Mouse (Mus musculus) midbrain, embryonic 16.5 days (tissue): ENCODE measurements around the gene Ccdc51. TPM values are rescaled to one million over a fixed set of nuclear protein-coding genes. Genes with fewer than 3 reads are reported as not detected.

Source experiments
- ATAC-seq: fragments of 200-750 bp; cut with Nextera tagmentation; 2 replicates; pipeline ENCODE4 v1.8.0; 2017; ENCODE audit warnings: moderate TSS enrichment
- H3K27ac ChIP-seq: fragments of 300-500 bp; sonication (generic); 2 replicates; pipeline ENCODE4 v1.5.1; 2014; ENCODE audit warnings: mild to moderate bottlenecking, low read length, mixed read lengths
- H3K27me3 ChIP-seq: fragments of 300-500 bp; sonication (generic); 2 replicates; pipeline ENCODE4 v1.6.1; 2014; ENCODE audit warnings: low read depth, low read length, mixed read lengths; ENCODE audit not compliant: control insufficient read depth, insufficient read depth
- H3K36me3 ChIP-seq: fragments of 300-500 bp; sonication (generic); 2 replicates; pipeline ENCODE4 v1.6.1; 2014; ENCODE audit warnings: mild to moderate bottlenecking, low read length, moderate library complexity, mixed read lengths; ENCODE audit not compliant: control insufficient read depth, insufficient read depth
- H3K4me1 ChIP-seq: fragments of 300-500 bp; sonication (generic); 2 replicates; pipeline ENCODE4 v1.6.1; 2014; ENCODE audit warnings: mild to moderate bottlenecking, low read length, mixed read lengths; ENCODE audit not compliant: control insufficient read depth, insufficient read depth
- H3K4me2 ChIP-seq: fragments of 300-500 bp; sonication (generic); 2 replicates; pipeline ENCODE4 v1.6.1; 2014; ENCODE audit warnings: mild to moderate bottlenecking, low read length, mixed read lengths
- H3K4me3 ChIP-seq: fragments of 300-500 bp; sonication (generic); 2 replicates; pipeline ENCODE4 v1.5.1; 2014; ENCODE audit warnings: low read depth, mild to moderate bottlenecking, low read length, moderate library complexity, mixed read lengths
- H3K9ac ChIP-seq: fragments of 300-500 bp; sonication (generic); 2 replicates; pipeline ENCODE4 v1.6.1; 2014; ENCODE audit warnings: low read depth, low read length, mixed read lengths
- H3K9me3 ChIP-seq: fragments of 300-500 bp; sonication (generic); replicated peaks from 2 replicates; pipeline ENCODE4 v1.6.1; 2014; ENCODE audit warnings: mild to moderate bottlenecking, low read length, mixed read lengths; ENCODE audit not compliant: control insufficient read depth, poor library complexity, severe bottlenecking
- WGBS: fragments of 180-500 bp; shearing (Covaris S2); extraction: QIAGEN DNeasy Blood & Tissue Kit; methylation state at CpG from one replicate; pipeline ENCODE4 v1.1.7; 2014; 5-methylcytosine and 5-hydroxymethylcytosine counted together
- polyA plus RNA-seq: library from polyadenylated mRNA; unstranded; fragments of >200 nt; fragmentation: Nextera tagmentation; extraction: Ambion mirVana; gene quantifications from 2 replicates; pipeline ENCODE4 v1.2.1, GENCODE M21; 2015

The Ccdc51 gene
- polyA plus RNA-seq, 1 experiment from 2014 or later: 12.5 TPM

DNA sequence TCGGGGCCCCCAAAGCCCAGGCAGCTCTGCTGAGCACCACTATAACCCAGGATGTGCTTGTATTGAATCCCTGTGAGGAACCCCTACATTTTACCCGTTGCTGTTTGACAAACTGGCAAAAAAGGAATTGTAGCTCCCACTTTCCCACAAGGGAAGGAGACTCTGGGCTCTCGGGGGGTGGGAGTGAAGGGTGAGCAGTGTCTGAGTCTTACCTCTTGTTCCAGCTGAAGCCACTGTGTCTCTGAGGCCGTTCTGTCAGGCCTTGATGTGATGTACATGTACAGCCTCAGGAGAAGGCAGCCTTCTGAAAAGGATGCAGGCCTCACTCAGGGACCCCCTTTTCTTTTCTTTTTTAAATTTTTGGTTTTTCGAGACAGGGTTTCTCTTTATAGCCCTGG lies 21.4 kb upstream of the Ccdc51 start:
- no peak overlapping the region for H3K4me3 ChIP-seq
- 94% methylated on average over 5 of the region's 5 CpGs for WGBS
- ATAC-seq: no peak
- H3K27me3 ChIP-seq: no peaks in the 10 kb centered on the region
- no peak overlapping the region for H3K4me2 ChIP-seq
- H3K9ac ChIP-seq: no peak overlapping the region
- no peaks in the 10 kb centered on the region for H3K9me3 ChIP-seq
- H3K4me1 ChIP-seq: peaks cover 8% of the 10 kb centered on the region
- H3K36me3 ChIP-seq: peaks cover 37% of the 10 kb centered on the region
- H3K27ac ChIP-seq: no peak overlapping the region

DNA sequence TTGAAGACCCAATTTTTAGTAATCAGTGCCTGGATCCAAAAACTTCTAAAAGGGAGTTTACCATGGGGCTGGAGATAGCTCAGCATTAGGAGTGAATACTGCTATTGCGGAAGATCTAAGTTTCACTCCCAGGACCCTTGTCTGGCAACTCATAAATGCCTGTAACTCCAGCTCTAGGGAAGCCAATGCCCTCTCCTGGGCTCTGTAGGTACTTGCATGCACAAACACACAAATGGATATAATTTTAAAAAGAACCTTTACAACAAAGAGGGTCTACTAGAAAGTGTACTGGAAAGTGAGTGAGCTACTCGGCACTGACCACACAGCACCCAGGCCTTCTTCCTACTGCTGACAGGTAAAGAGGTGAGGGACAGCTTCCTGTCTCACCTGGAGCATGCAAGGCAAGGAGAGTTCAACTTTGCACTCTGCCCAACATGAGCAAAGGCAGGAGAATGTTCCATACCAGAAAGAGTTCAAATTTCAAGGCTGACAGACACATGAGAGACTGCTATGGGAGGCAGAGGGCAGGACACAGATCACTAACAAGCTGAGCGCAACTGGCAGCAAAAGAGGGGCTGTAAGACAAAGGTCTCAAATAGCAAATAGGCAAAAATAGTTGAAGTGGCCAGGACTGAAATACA lies 14.1 kb upstream of the Ccdc51 start:
- peaks cover 15% of the 10 kb centered on the region for H3K4me1 ChIP-seq
- 93% methylated on average over 3 of the region's 3 CpGs for WGBS

DNA sequence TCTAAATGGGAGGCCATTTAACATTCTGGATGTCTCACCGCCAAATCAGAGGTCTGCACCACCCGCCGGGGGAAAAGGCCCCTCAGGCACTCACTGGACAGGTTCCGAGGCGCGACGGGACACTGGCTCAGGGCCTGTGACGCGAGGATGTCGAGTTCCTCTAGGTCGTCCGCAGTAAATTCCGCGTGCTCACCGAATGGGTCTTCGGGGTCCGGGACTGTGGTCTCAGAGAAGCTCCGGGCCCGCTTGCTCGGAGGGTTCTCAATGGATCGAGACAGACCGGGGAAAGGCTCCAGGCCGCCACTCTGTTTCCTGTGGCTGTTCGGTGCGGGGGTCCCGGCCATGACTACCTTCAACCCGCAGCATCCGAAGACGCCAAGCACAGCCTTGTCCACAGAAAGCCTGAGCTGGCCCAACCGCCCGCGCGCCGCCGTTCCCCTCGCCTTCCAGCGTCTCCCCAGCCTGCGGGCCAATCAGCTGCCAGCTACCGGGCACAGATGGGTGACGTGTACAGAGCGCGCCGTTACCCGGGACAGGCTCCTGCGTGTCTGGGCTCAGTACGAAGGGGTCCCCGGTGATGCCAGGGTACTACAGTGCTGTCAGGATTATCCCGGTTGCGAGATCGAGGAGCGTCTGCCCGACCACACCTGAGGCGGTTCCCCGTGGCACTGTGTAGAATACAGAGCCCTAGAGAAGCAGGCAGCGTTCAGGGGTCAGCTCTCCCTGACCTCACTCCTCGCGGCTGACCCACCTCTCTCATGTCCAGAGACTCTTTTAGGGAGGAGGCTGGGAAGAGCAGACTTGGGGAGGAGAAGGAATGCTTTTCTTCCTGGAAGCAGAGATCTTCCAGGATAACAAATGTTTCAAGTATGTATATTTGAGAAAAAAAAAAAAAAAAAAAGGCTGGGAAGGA lies 8.4 kb upstream of the Ccdc51 start, which contains the start of gene Atrip:
Gene Atrip (minus strand): TSS at position 464 of the 913 bp plus-strand sequence.
- no peaks in the 10 kb centered on the region for H3K9me3 ChIP-seq
- ATAC-seq: peak; percentile 99
- H3K36me3 ChIP-seq: peaks cover 6% of the 10 kb centered on the region
- peak within 1 kb of the TSS; percentile 87 for H3K4me3 ChIP-seq
- H3K4me2 ChIP-seq: peak within 1 kb of the TSS; percentile 93
- H3K27me3 ChIP-seq: no peaks in the 10 kb centered on the region
- WGBS: under 1% methylated on average over 57 of the region's 57 CpGs
- H3K4me1 ChIP-seq: peaks cover 22% of the 10 kb centered on the region
- H3K9ac ChIP-seq: peak within 1 kb of the TSS; percentile 91
- H3K27ac ChIP-seq: peak within 1 kb of the TSS; percentile 83

More for the DNA sequence above, 14.1 kb upstream of the Ccdc51 start:
- no peak overlapping the region for H3K27ac ChIP-seq
- no peak overlapping the region for H3K4me3 ChIP-seq
- H3K9ac ChIP-seq: no peak overlapping the region
- no peak overlapping the region for H3K4me2 ChIP-seq
- H3K9me3 ChIP-seq: no peaks in the 10 kb centered on the region
- H3K27me3 ChIP-seq: no peaks in the 10 kb centered on the region
- peaks cover 37% of the 10 kb centered on the region for H3K36me3 ChIP-seq
- no peak for ATAC-seq

DNA sequence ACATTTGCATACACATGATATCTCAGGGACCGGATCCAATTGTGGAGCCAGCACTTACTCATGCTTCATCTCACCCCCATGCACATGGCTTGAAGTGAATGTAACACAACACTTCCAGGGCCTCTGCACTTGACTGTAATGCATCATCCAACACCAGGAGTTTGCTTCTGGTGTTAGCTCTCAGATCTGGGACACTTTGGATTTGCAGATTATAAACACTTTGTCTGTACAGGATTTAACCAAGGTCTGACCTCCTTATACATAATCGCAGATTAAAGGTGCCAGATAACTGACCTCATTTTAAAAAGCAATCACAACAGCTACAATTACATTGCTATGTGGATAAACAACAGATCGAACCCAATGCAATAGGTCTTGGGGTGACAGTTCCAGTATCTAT lies 1.8 kb upstream of the Ccdc51 start:
- WGBS: 97% methylated on average over 3 of the region's 3 CpGs
- no peak overlapping the region for H3K4me3 ChIP-seq
- ATAC-seq: no peak
- H3K4me1 ChIP-seq: peaks cover 20% of the 10 kb centered on the region
- no peaks in the 10 kb centered on the region for H3K27me3 ChIP-seq
- no peak overlapping the region; the same call in 1 of the 2 replicates for H3K4me2 ChIP-seq
- H3K9ac ChIP-seq: no peak overlapping the region
- peaks cover 6% of the 10 kb centered on the region for H3K36me3 ChIP-seq
- H3K27ac ChIP-seq: no peak overlapping the region
- no peaks in the 10 kb centered on the region for H3K9me3 ChIP-seq

DNA sequence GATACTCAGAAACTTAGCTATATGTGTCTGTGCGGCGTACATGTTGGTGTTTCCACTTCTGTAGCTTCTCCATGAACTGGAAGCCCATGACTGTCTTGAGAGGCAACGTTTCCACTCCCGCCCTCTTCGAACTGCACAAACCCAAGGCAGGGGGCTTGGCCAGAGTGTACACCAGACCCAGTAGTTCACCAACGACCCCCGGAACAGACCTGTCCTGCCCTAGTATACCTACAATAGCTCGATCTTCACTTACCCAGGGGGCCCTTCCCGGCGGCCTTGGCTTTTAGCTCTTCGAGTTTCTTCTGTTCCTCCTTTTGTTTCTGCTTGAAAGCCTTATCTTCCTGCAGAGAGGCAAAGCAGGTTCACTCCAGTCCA lies 557 bp upstream of the Ccdc51 start:
- Histone ChIP-seq H3K27me3 (no peaks in the 10 kb centered on the region), H3K4me2 (peak overlapping the region; percentile 74), H3K36me3 (peaks cover 6% of the 10 kb centered on the region), H3K9me3 (no peaks in the 10 kb centered on the region), H3K27ac (peak overlapping the region; percentile 81), H3K9ac (peak overlapping the region; percentile 83), H3K4me1 (peaks cover 20% of the 10 kb centered on the region), H3K4me3 (peak overlapping the region; percentile 74)
- WGBS: 4% methylated on average over 11 of the region's 11 CpGs
- peak; percentile 54 for ATAC-seq

DNA sequence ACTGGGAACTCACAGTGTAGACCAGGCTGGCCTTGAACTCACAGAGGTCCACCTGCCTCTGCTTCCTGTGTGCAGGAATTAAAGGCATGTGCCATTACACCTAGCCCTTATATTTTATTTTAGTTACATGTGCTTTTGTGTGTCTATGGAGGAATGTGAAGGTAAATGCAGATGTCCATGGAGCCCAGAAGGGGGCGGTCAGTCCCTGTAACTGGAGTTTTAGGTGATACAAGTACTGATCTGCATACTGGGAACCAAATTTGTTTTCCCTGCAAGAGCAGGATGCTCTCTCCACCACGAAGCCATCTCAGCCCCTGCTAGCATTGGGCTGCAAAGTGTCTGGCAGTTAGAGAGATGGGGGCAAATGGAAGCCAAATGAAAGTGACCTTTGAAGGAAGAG lies 2.6 kb downstream of the Ccdc51 start:
- H3K9ac ChIP-seq: no peak overlapping the region
- no peak overlapping the region for H3K27ac ChIP-seq
- peaks cover 20% of the 10 kb centered on the region for H3K4me1 ChIP-seq
- no peaks in the 10 kb centered on the region for H3K27me3 ChIP-seq
- no peak overlapping the region for H3K4me3 ChIP-seq
- H3K36me3 ChIP-seq: peaks cover 2% of the 10 kb centered on the region
- ATAC-seq: no peak
- no peaks in the 10 kb centered on the region for H3K9me3 ChIP-seq
- no peak overlapping the region for H3K4me2 ChIP-seq
- WGBS: 13% methylated on average over 2 of the region's 2 CpGs

DNA sequence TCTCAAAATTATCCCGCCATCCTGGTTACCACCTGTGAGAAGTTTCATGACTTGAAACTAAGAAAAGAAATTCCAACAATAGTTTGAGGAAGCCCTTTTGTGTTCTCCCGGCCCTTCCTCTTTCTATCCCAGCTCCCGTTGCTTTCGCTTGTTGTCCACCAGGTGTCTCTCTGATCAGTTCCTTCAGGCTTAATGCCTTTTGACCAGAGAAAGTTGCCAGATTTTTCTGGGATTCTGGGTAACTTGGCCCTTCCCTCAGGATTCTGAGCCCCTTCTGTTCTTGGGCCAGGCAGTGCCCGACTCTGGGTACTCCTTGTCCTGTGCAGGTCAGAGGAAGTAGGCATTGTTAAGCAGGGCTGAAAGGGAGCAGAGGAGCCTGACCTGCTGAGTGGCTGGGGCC lies 5.7 kb downstream of the Ccdc51 start:
- Histone ChIP-seq H3K9me3 (no peaks in the 10 kb centered on the region), H3K4me2 (no peak overlapping the region), H3K9ac (no peak overlapping the region), H3K36me3 (peaks cover 9% of the 10 kb centered on the region), H3K27ac (no peak overlapping the region), H3K4me3 (no peak overlapping the region), H3K4me1 (peaks cover 6% of the 10 kb centered on the region), H3K27me3 (no peaks in the 10 kb centered on the region)
- ATAC-seq: no peak
- 4% methylated on average over 5 of the region's 5 CpGs for WGBS

DNA sequence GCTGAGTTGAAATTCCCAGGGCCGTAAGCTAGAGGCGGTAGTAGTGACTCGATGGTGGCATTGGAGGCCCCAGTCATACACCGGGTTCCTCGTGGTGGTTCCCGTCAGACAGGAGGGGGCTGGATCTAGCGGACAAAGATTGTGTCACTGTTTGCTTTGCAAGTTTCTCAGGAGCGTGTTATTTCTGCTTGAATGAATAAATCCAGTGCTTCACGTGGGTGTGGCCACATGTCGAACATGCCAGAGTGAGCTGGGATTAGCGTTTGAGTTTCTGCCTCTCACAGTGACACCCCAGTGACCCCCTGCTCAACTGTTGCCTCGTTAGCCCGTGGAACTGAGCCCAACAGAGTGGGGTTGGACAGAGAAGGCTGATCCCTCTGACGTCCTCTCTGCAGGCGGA lies 8.2 kb downstream of the Ccdc51 start:
- no peak for ATAC-seq
- H3K27ac ChIP-seq: no peak overlapping the region
- H3K4me3 ChIP-seq: no peak overlapping the region
- no peaks in the 10 kb centered on the region for H3K9me3 ChIP-seq
- H3K9ac ChIP-seq: no peak overlapping the region
- no peaks in the 10 kb centered on the region for H3K27me3 ChIP-seq
- 40% methylated on average over 15 of the region's 15 CpGs for WGBS
- H3K4me2 ChIP-seq: no peak overlapping the region
- peaks cover 9% of the 10 kb centered on the region for H3K36me3 ChIP-seq
- peaks cover 12% of the 10 kb centered on the region for H3K4me1 ChIP-seq

DNA sequence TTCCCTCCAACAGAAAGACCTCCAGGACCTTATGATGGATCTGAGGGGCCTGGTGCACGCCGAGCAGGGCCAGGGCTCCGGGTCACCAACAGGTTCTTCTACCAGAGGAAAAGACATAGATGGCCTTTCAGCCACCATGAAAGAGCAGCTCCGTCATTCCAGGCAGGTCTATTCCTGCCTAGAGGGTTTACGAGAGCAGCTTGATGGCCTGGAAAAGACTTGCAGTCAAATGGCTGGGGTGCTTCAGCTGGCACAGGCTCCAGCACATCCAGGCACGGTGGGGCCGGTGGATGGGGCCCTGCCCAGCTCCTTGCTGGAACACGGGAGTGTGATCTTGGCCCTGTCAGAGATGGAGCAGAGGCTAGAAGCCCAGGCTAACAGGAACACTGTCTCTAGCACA lies 9.5 kb downstream of the Ccdc51 start:
- no peak for ATAC-seq
- Histone ChIP-seq H3K36me3 (peaks cover 9% of the 10 kb centered on the region), H3K27me3 (no peaks in the 10 kb centered on the region), H3K9ac (no peak overlapping the region), H3K4me3 (no peak overlapping the region), H3K4me2 (no peak overlapping the region), H3K9me3 (no peaks in the 10 kb centered on the region), H3K4me1 (peaks cover 21% of the 10 kb centered on the region), H3K27ac (no peak overlapping the region)
- 93% methylated on average over 8 of the region's 8 CpGs for WGBS
